Mouse (Mus musculus): Measurements from ENCODE around the gene Prr5.

- TF ChIP-seq CTCF (IDR thresholded peaks at IDR 0.05; ENCODE audit: low read depth) (no peak), EP300 (optimal IDR thresholded peaks at IDR 0.05) (no peak)
Observed at GRCm38 (mm10) chr15:84731676-84732424, 62.4 kb downstream of the Prr5 start.
